Mouse (Mus musculus): ENCODE data around the gene Lacc1. TPM values are rescaled to one million over a fixed set of nuclear protein-coding genes. Genes with fewer than 3 reads are reported as not detected.
"Not testable (repeated sequence)": the region's sequence is repeated elsewhere in the genome, so short reads cannot be mapped to it uniquely, and the experiment has no call there.

Gene Lacc1
- polyA plus RNA-seq, 1 experiment from 2014 or later, result 7.7 TPM

- H3K4me3 ChIP-seq (ENCODE audit: low read depth, low read length), result no peak overlapping the region
- H3K4me2 ChIP-seq (replicated peaks; ENCODE audit: low read depth), result no peak overlapping the region
- DNase-seq (ENCODE audit: low spot score) (no peak), ATAC-seq (ENCODE audit: low FRiP score, low TSS enrichment) (no peak)
- no peak overlapping the region for H3K27ac ChIP-seq (replicated peaks)
- no peaks in the 10 kb centered on the region for H3K36me3 ChIP-seq (ENCODE audit: control insufficient read depth, insufficient read depth, low read length)
- no peak for TF ChIP-seq CTCF (IDR thresholded peaks at IDR 0.05; ENCODE audit: low read depth)
- no peak for TF ChIP-seq EP300 (optimal IDR thresholded peaks at IDR 0.05)
- no peaks in the 10 kb centered on the region for H3K27me3 ChIP-seq (ENCODE audit: control insufficient read depth, insufficient read depth, low read length)
- no peak overlapping the region for H3K9ac ChIP-seq (ENCODE audit: low read length)
- H3K4me1 ChIP-seq (replicated peaks; ENCODE audit: control insufficient read depth, insufficient read depth), result no peaks in the 10 kb centered on the region
- H3K9me3 ChIP-seq (ENCODE audit: control insufficient read depth, low read length), result no peaks in the 10 kb centered on the region
- 77% methylated on average over 3 of the region's 3 CpGs for WGBS
Measured at GRCm38 (mm10) chr14:77024499-77024898, 12.2 kb downstream of the Lacc1 start.

- ATAC-seq (ENCODE audit: low FRiP score, low TSS enrichment) (peak; percentile 57; the same call in 1 of the 2 replicates), DNase-seq (ENCODE audit: low spot score) (no peak)
- Histone ChIP-seq H3K4me1 (replicated peaks; ENCODE audit: control insufficient read depth, insufficient read depth) (no peaks in the 10 kb centered on the region), H3K27ac (replicated peaks) (no peak overlapping the region), H3K27me3 (ENCODE audit: control insufficient read depth, insufficient read depth, low read length) (no peaks in the 10 kb centered on the region), H3K4me3 (ENCODE audit: low read depth, low read length) (no peak overlapping the region), H3K9me3 (ENCODE audit: control insufficient read depth, low read length) (no peaks in the 10 kb centered on the region), H3K36me3 (ENCODE audit: control insufficient read depth, insufficient read depth, low read length) (no peaks in the 10 kb centered on the region), H3K9ac (ENCODE audit: low read length) (no peak overlapping the region), H3K4me2 (replicated peaks; ENCODE audit: low read depth) (0 out of 2 replicates have a peak overlapping the region, but pooled peaks have one; percentile 12)
- 46% methylated on average over 6 of the region's 6 CpGs for WGBS
- TF ChIP-seq CTCF (IDR thresholded peaks at IDR 0.05; ENCODE audit: low read depth), result no peak
- no peak for TF ChIP-seq EP300 (optimal IDR thresholded peaks at IDR 0.05)
Measured at GRCm38 (mm10) chr14:77017211-77017610, 19.5 kb downstream of the Lacc1 start.

- ATAC-seq (ENCODE audit: low FRiP score, low TSS enrichment) (0 out of 2 replicates have a peak, but pooled peaks have one; percentile 60), DNase-seq (ENCODE audit: low spot score) (peak; percentile 53)
- H3K4me3 ChIP-seq (ENCODE audit: low read depth, low read length); H3K36me3 ChIP-seq (ENCODE audit: control insufficient read depth, insufficient read depth, low read length); H3K9ac ChIP-seq (ENCODE audit: low read length); H3K27me3 ChIP-seq (ENCODE audit: control insufficient read depth, insufficient read depth, low read length); H3K4me1 ChIP-seq (replicated peaks; ENCODE audit: control insufficient read depth, insufficient read depth); H3K27ac ChIP-seq (replicated peaks); H3K9me3 ChIP-seq (ENCODE audit: control insufficient read depth, low read length): not testable (repeated sequence)
- 43% methylated on average over 12 of the region's 12 CpGs for WGBS
- 0 out of 2 replicates have a peak overlapping the region, but pooled peaks have one; percentile 12 for H3K4me2 ChIP-seq (replicated peaks; ENCODE audit: low read depth)
Measured at GRCm38 (mm10) chr14:77016783-77017182, 19.9 kb downstream of the Lacc1 start.

GRCm38 (mm10) chr14:77011804-77012203, 24.9 kb downstream of the Lacc1 start:
- Histone ChIP-seq H3K4me2 (replicated peaks; ENCODE audit: low read depth) (no peak overlapping the region), H3K9ac (ENCODE audit: low read length) (no peak overlapping the region), H3K27me3 (ENCODE audit: control insufficient read depth, insufficient read depth, low read length) (no peaks in the 10 kb centered on the region), H3K9me3 (ENCODE audit: control insufficient read depth, low read length) (no peaks in the 10 kb centered on the region), H3K4me1 (replicated peaks; ENCODE audit: control insufficient read depth, insufficient read depth) (no peaks in the 10 kb centered on the region), H3K27ac (replicated peaks) (no peak overlapping the region), H3K36me3 (ENCODE audit: control insufficient read depth, insufficient read depth, low read length) (no peaks in the 10 kb centered on the region), H3K4me3 (ENCODE audit: low read depth, low read length) (no peak overlapping the region)
- DNase-seq (ENCODE audit: low spot score) (peak; percentile 67), ATAC-seq (ENCODE audit: low FRiP score, low TSS enrichment) (0 out of 2 replicates have a peak, but pooled peaks have one; percentile 51)
- TF ChIP-seq CTCF (IDR thresholded peaks at IDR 0.05; ENCODE audit: low read depth) (peak; percentile 93), EP300 (optimal IDR thresholded peaks at IDR 0.05) (no peak)
- WGBS, result 6% methylated on average over 3 of the region's 3 CpGs

GRCm38 (mm10) chr14:77008238-77008637, 28.5 kb downstream of the Lacc1 start:
- H3K27ac ChIP-seq (replicated peaks), result no peak overlapping the region
- ATAC-seq (ENCODE audit: low FRiP score, low TSS enrichment) (peak; percentile 87), DNase-seq (ENCODE audit: low spot score) (peak; percentile 85)
- no peaks in the 10 kb centered on the region for H3K9me3 ChIP-seq (ENCODE audit: control insufficient read depth, low read length)
- no peaks in the 10 kb centered on the region for H3K36me3 ChIP-seq (ENCODE audit: control insufficient read depth, insufficient read depth, low read length)
- no peak overlapping the region for H3K4me2 ChIP-seq (replicated peaks; ENCODE audit: low read depth)
- H3K4me3 ChIP-seq (ENCODE audit: low read depth, low read length), result no peak overlapping the region
- H3K27me3 ChIP-seq (ENCODE audit: control insufficient read depth, insufficient read depth, low read length), result no peaks in the 10 kb centered on the region
- H3K4me1 ChIP-seq (replicated peaks; ENCODE audit: control insufficient read depth, insufficient read depth), result no peaks in the 10 kb centered on the region
- H3K9ac ChIP-seq (ENCODE audit: low read length), result no peak overlapping the region
- TF ChIP-seq EP300 (optimal IDR thresholded peaks at IDR 0.05) (no peak), CTCF (IDR thresholded peaks at IDR 0.05; ENCODE audit: low read depth) (peak; percentile 88)
- WGBS, result 18% methylated on average over 3 of the region's 3 CpGs

GRCm38 (mm10) chr14:77005566-77005965, 31.1 kb downstream of the Lacc1 start:
- Histone ChIP-seq H3K4me3 (ENCODE audit: low read depth, low read length) (no peak overlapping the region), H3K27me3 (ENCODE audit: control insufficient read depth, insufficient read depth, low read length) (no peaks in the 10 kb centered on the region), H3K9me3 (ENCODE audit: control insufficient read depth, low read length) (no peaks in the 10 kb centered on the region), H3K4me1 (replicated peaks; ENCODE audit: control insufficient read depth, insufficient read depth) (no peaks in the 10 kb centered on the region), H3K36me3 (ENCODE audit: control insufficient read depth, insufficient read depth, low read length) (no peaks in the 10 kb centered on the region), H3K4me2 (replicated peaks; ENCODE audit: low read depth) (no peak overlapping the region), H3K9ac (ENCODE audit: low read length) (no peak overlapping the region), H3K27ac (replicated peaks) (no peak overlapping the region)
- ATAC-seq (ENCODE audit: low FRiP score, low TSS enrichment) (no peak), DNase-seq (ENCODE audit: low spot score) (no peak)
- 62% methylated on average over 5 of the region's 5 CpGs for WGBS
- TF ChIP-seq CTCF (IDR thresholded peaks at IDR 0.05; ENCODE audit: low read depth), result no peak
- TF ChIP-seq EP300 (optimal IDR thresholded peaks at IDR 0.05), result no peak

All from stomach, postnatal 0 days (tissue).